Mouse (Mus musculus): ENCODE results near the gene Hic2.

DNA sequence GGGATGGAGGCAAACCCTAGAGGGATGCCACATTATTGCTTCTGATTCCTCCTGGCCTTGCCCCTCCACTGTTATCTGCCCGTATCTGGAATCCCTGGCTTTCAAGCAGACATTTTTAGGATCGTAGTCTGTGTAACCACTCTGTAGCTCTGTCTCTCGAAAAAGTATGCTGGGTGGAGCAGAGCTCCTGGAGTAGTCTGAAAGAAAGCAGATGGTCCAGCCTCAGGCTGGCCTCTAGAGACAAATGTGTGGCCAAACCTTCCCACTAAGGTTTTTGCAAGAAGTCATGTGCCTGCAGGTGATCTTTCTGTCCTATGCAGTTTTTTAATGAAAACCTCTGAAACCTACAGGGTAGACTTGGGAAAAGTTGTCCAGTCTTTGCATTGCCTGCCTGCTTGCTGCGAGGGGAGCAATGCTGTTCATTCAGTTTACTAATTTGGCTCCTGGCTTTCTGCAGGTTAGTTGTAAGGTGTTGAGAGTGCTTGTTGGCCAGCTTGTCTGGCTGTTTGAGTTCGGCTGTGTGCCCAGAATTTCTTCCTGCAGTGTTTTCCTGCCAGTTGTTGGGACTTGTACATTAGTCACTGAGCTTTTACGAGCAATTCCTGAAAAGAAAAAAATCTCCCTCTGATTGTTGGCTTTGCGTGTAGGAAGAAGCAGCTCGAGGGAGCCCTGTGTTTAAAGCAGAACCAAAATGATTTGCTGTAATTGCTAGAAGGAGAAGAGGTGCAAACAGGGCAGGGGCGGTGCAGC is 1.7 kb downstream of the Hic2 start:
- no peak for TF ChIP-seq CTCF (IDR thresholded peaks at IDR 0.05; ENCODE audit: borderline replicate concordance, insufficient read depth, low read length)
- no peak for TF ChIP-seq POLR2A (IDR thresholded peaks at IDR 0.05; ENCODE audit: low read depth, low read length)

Data from embryonic fibroblast, embryonic 13.5 days (primary cell).